Mouse (Mus musculus): ENCODE data around the gene Prkaa1.
"Not testable (repeated sequence)": the region's sequence is repeated elsewhere in the genome, so short reads cannot be mapped to it uniquely, and the experiment has no call there.

Prkaa1 gene

GRCm38 (mm10) chr15:5165121-5165773, 21.6 kb downstream of the Prkaa1 start:
- DNase-seq (ENCODE audit: extremely low read depth, low read depth): no peak

- DNase-seq (ENCODE audit: extremely low read depth, low read depth): no peak
Observed at GRCm38 (mm10) chr15:5173217-5173820, 29.7 kb downstream of the Prkaa1 start.

DNA sequence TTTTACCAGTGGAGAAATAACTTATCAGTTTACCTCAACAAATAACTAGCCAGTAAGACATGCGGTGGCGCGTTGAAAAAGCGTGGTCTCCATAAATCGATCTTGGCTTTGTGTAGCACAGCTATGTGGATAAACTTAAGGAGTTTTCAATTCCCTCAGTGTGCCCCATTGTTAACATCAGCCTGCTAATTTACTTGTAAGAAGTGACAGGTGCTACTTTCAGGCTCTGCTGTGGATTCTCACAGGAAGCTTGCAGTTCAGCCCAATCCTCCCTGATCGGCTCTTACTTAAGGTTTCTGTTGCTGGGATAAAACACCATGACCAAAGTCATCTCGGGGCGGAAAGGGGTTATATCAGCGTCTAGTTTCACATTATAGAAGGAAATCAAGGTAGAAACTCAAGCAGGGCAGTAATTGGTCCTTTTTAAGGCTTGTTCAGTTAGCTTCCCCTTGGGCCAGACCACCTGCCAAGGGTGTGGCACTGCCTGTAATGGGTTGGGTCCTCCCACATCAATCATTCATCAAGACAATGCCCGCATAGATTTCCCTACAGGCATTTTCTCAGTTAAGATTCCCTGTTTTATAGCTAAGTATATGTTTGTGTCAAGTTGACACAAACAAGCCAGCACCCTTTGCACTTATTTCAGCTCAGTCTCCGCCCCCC, 41.1 kb downstream of the Prkaa1 start:
- no peak for DNase-seq (ENCODE audit: extremely low read depth, low read depth)

GRCm38 (mm10) chr15:5185366-5186292, 42.0 kb downstream of the Prkaa1 start, which contains the start of gene Ttc33:
Ttc33 (plus strand) TSS chr15:5185525.
- DNase-seq (ENCODE audit: extremely low read depth, low read depth): no peak

DNA sequence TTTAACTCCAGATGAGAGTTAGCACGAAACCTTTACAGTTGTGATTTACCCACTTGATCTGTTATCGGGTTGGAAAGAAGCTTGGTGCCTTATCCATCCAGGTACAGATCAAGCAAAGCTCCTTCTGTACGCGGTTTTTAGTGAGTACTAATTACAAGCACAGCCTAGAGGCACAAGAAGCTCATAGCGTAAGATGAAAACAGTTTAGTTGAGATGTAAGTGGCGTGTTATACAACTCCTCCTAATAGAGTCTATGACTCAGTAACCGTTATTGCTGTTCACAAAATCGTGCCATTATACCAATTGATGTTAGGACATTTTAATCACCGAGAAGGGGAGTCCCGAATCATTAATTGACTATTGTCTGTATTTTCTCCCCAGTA, 42.6 kb downstream of the Prkaa1 start:
- DNase-seq (ENCODE audit: extremely low read depth, low read depth): no peak

DNA sequence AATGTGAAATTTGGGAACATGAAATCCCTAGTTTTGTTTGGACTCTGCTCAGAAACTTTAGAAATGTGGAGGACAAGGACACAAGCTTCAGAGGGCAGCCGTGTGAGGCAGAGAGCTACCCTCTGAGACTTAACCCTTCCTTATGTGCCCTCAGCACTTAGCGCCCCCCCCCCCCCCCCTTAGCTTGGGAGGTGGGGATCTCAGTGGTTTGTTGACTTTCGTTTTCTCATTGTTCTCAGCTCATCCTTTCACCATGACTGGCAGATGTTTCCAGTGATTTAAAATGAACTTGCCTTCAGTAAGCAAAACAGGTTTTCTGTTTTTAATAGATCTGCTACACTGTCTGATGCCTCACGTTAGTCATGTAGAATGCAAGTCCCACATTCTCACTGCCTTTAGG, 43.5 kb downstream of the Prkaa1 start:
- DNase-seq (ENCODE audit: extremely low read depth, low read depth): no peak

GRCm38 (mm10) chr15:5188029-5188428, 44.4 kb downstream of the Prkaa1 start:
- peak; percentile 87 for DNase-seq (ENCODE audit: extremely low read depth, low read depth)

GRCm38 (mm10) chr15:5189504-5190093, 45.9 kb downstream of the Prkaa1 start:
- DNase-seq (ENCODE audit: extremely low read depth, low read depth): no peak

DNA sequence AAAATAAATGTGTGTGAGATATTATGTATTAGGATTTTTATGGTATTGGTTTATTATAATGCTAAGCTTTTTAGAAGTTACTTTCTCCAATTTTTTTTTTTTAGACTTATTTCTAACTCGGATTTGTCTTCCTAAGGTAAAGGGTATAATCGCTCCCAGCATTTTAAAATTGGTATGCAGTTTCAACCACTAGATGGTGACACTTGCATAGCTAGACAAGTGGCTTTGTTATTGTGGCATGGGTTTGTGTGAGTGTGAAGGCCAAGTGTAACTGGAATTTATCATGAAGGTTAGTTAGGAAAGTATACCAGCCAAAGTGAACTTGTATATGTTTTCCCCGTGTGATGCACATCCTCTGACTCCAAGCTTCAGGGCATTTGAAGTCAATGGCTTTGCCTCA, 50.2 kb downstream of the Prkaa1 start:
- DNase-seq (ENCODE audit: extremely low read depth, low read depth): no peak

DNA sequence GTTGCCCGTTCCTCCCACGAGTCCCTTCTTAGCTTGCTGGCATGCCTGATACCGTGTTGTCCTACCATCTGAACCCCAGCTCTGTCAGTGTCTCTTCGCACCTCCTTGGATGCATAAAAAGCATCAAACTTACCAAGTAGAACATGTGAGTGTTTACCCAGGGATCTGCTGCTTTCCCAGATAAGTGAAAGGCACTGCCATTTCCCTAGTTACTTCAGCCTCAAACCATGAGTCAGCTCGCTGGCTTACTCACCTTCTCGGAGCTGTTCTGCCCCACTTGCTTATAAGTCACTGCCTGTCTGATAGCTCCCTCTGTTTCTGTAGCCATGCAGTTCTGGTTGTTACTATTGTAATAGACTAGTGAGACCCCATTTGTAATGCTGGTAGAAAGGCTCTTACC, 50.8 kb downstream of the Prkaa1 start:
- DNase-seq (ENCODE audit: extremely low read depth, low read depth): no peak

DNA sequence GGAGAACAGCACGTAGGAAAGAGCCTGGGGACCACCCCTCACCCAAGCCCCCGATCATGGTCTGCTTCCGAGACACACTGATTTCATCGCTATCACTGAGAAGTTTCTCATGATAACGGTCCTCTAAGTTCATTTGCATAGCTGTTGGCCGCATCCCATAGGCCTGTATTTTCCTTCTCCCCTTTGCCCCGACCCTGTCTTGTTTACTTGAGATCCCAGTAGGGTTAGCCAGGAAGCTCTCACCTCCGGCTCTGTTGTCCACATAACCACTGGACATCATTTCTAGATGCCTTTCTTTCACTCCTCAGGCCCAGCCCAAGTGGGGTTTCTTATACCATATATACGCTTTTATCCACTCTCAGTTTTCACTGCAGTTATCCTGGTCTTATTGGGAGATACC, 51.3 kb downstream of the Prkaa1 start:
- DNase-seq (ENCODE audit: extremely low read depth, low read depth): no peak

DNA sequence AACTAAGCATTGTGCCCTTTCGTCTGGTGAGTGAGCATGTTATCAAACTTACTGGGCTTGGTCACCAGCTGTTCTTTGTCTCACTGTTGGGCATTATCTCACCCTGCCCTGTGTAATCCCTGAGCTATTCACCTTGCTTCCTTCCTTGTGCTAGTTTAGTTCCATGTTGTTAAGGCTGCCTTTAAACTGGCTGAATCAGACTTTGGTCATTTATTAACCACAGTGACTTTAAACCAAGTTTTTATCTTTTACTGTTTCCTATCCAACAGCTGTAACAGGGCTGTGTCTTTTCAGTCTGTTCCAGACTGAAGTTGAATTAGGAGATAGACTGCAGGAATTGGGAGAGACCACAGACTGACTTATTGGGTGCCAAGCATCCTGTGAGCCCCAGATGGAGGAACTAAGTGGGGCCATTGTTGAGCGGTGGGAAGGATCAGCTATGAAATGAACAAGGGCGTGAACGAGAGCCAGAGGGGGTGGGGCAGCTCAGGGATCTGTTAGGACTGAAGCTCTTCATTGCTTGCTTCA, 52.4 kb downstream of the Prkaa1 start:
- DNase-seq (ENCODE audit: extremely low read depth, low read depth): no peak

DNA sequence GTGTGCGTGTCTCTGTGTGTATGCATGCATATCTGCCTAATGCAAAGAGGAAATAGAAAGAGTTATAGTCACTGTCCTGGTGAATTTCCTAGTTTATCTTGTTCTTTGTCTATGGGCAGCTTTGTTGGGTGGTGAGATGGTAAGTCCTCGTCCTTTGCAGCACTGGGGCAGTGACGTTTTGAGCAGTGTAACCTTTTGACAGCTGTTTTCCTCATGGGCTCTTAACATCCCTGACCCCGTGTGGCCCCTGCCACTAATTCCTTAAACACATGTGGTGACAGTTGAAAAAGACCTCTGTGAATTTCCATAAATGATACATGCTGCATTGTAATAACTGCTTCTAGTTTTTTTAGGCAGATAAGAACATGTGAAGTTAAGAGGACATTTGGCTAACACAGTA, 53.0 kb downstream of the Prkaa1 start:
- no peak for DNase-seq (ENCODE audit: extremely low read depth, low read depth)

DNA sequence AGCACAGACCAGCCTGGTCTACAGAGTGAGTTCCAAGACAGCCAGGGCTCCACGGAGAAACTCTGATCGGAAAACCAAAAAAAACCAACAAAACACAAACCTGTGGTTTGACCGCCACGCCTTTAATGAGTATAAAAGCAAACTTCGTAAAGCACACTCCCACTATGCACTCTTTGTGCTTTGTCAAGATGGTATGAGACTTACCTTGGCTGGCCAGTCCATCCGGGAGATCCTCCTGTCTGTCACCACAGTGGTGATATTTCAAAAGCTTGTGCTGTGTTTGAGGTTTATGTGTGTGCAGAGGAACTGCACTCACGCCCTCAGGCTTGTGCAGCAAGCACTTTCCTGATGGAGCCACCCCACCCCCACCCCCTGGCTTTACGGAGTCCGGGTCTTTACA, 61.6 kb downstream of the Prkaa1 start:
- no peak for DNase-seq (ENCODE audit: extremely low read depth, low read depth)

GRCm38 (mm10) chr15:5209116-5209515, 65.5 kb downstream of the Prkaa1 start:
- no peak for DNase-seq (ENCODE audit: extremely low read depth, low read depth)

GRCm38 (mm10) chr15:5220491-5220890, 76.8 kb downstream of the Prkaa1 start:
- no peak for DNase-seq (ENCODE audit: extremely low read depth, low read depth)

DNA sequence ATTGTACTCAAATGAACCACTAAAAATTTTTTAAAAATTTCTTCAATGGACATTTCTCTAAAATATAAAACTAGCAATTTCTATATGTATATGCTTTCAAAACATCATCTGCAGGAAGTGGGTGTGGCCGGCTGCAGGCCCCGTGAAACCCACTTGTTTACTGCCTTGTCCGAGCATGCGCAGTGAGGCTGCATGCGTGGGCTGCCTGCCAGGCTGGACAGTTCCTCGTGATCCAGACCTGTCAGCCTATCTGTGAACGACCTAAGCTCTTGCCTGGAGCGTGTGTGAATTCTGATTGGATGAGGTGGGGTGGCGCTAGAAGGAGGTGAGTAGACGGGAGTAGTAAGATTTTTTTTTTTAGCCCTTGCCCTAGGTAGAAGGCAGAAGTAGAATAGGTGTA, 87.1 kb downstream of the Prkaa1 start:
- not testable (repeated sequence) for DNase-seq (ENCODE audit: extremely low read depth, low read depth)

Measured in MEL-GATA-1-ER (cell line).